ENCODE assay signal across 10 mouse cellular contexts in genomic region chr6:127362966-127363752, GRCm38 (mm10).
DNase-seq lines count a peak whose midpoint lies in the region; ATAC-seq lines count a peak whose summit lies in the region.
"Had no signal": no experiment of that assay in that cellular context is flagged by ENCODE, and none has a peak within 500 bp of the region (broad histone marks: within the 10 kb centered on the region; RNA-seq: fewer than 3 reads in every experiment).

No protein-coding gene starts in this region.

- WGBS in heart, embryonic 14.5 days: 19% methylated on average over 8 of the region's 8 CpGs
- WGBS in hindbrain, embryonic 12.5 days: 8% methylated on average over 8 of the region's 8 CpGs
- 13% methylated on average over 8 of the region's 8 CpGs for WGBS in neural tube, embryonic 11.5 days
- WGBS in intestine, embryonic 15.5 days: 32% methylated on average over 8 of the region's 8 CpGs

- no peak overlapping the region for H3K4me2 ChIP-seq in heart, embryonic 14.5 days (ENCODE audit: low read length)
- H3K4me2 ChIP-seq in hindbrain, embryonic 12.5 days (replicated peaks): no peak overlapping the region
- H3K4me2 ChIP-seq in neural tube, embryonic 11.5 days (ENCODE audit: low read depth): no peak overlapping the region
- H3K4me2 ChIP-seq in intestine, embryonic 15.5 days (replicated peaks): no peak overlapping the region

- no peaks in the 10 kb centered on the region for H3K9me3 ChIP-seq in heart, embryonic 14.5 days (ENCODE audit: control insufficient read depth, low read length)
- no peaks in the 10 kb centered on the region for H3K9me3 ChIP-seq in hindbrain, embryonic 12.5 days (replicated peaks)
- H3K9me3 ChIP-seq in neural tube, embryonic 11.5 days (ENCODE audit: control insufficient read depth, low read length): no peaks in the 10 kb centered on the region
- no peaks in the 10 kb centered on the region for H3K9me3 ChIP-seq in intestine, embryonic 15.5 days

- H3K4me3 ChIP-seq in heart, embryonic 14.5 days (ENCODE audit: control insufficient read depth in 1 of 2, insufficient read depth in 1 of 2, low read depth in 1 of 2, low read length in 2 of 2): no peak overlapping the region
- no peak overlapping the region for H3K4me3 ChIP-seq in hindbrain, embryonic 12.5 days
- H3K4me3 ChIP-seq in neural tube, embryonic 11.5 days (ENCODE audit: low read depth, low read length): no peak overlapping the region
- H3K4me3 ChIP-seq in intestine, embryonic 15.5 days (replicated peaks): no peak overlapping the region

- H3K4me1 ChIP-seq in heart, embryonic 14.5 days (ENCODE audit: control insufficient read depth in 2 of 2, insufficient read depth in 2 of 2, low read length in 2 of 2): peaks cover 13 to 19% of the 10 kb centered on the region in 2 experiments
- H3K4me1 ChIP-seq in hindbrain, embryonic 12.5 days: peaks cover 29% of the 10 kb centered on the region
- peaks cover 8% of the 10 kb centered on the region; the same call in 1 of the 2 replicates for H3K4me1 ChIP-seq in neural tube, embryonic 11.5 days (ENCODE audit: control insufficient read depth, insufficient read depth, low read length)
- H3K4me1 ChIP-seq in intestine, embryonic 15.5 days (replicated peaks): peaks cover 10% of the 10 kb centered on the region

- H3K36me3 ChIP-seq in heart, embryonic 14.5 days (ENCODE audit: control insufficient read depth, insufficient read depth, low read length): no peaks in the 10 kb centered on the region
- no peaks in the 10 kb centered on the region for H3K36me3 ChIP-seq in hindbrain, embryonic 12.5 days
- H3K36me3 ChIP-seq in neural tube, embryonic 11.5 days (ENCODE audit: control insufficient read depth, insufficient read depth, low read length): no peaks in the 10 kb centered on the region
- H3K36me3 ChIP-seq in intestine, embryonic 15.5 days: no peaks in the 10 kb centered on the region

- H3K27ac ChIP-seq in heart, embryonic 14.5 days (replicated peaks in 1 of 2; ENCODE audit: control insufficient read depth in 1 of 2, insufficient read depth in 1 of 2, low read depth in 2 of 2, low read length in 2 of 2): no peak overlapping the region
- no peak overlapping the region for H3K27ac ChIP-seq in hindbrain, embryonic 12.5 days
- no peak overlapping the region for H3K27ac ChIP-seq in neural tube, embryonic 11.5 days (ENCODE audit: low read depth, low read length)
- no peak overlapping the region for H3K27ac ChIP-seq in intestine, embryonic 15.5 days

- no peak for DNase-seq in heart, adult 8-10 months (ENCODE audit: low spot score)
- peak; percentile 70 for DNase-seq in embryo, embryonic 11 days
- DNase-seq in neural tube, embryonic 11.5 days (ENCODE audit: low spot score): peak; percentile 45
- DNase-seq in urinary bladder, adult 18-20 months (ENCODE audit: low spot score in 2 of 2): no peak
- DNase-seq: kidney, adult 11 months; right cerebral cortex, adult 18-20 months had no signal

- H3K27me3 ChIP-seq in heart, embryonic 14.5 days (ENCODE audit: control insufficient read depth, insufficient read depth, low read length): no peaks in the 10 kb centered on the region
- H3K27me3 ChIP-seq in hindbrain, embryonic 12.5 days: peaks cover 35% of the 10 kb centered on the region
- H3K27me3 ChIP-seq in neural tube, embryonic 11.5 days (ENCODE audit: control insufficient read depth, insufficient read depth, low read length): no peaks in the 10 kb centered on the region
- no peaks in the 10 kb centered on the region for H3K27me3 ChIP-seq in intestine, embryonic 15.5 days (replicated peaks)

- 0 out of 2 replicates have a peak overlapping the region, but pooled peaks have one; percentile 12 for H3K9ac ChIP-seq in heart, embryonic 14.5 days (ENCODE audit: low read length)
- H3K9ac ChIP-seq in hindbrain, embryonic 12.5 days: peak overlapping the region; percentile 8; the same call in 1 of the 2 replicates
- H3K9ac ChIP-seq in neural tube, embryonic 11.5 days (ENCODE audit: low read length): 0 out of 2 replicates have a peak overlapping the region, but pooled peaks have one; percentile 24
- no peak overlapping the region for H3K9ac ChIP-seq in intestine, embryonic 15.5 days

- ATAC-seq in heart, embryonic 14.5 days (ENCODE audit: insufficient number of reproducible peaks, insufficient read depth, low FRiP score, low read depth): no peak
- ATAC-seq in hindbrain, embryonic 12.5 days (ENCODE audit: low FRiP score): peak; percentile 88
- peak; percentile 60 for ATAC-seq in neural tube, embryonic 11.5 days (ENCODE audit: insufficient read depth, low FRiP score, low TSS enrichment)
- ATAC-seq in cerebellum, adult (ENCODE audit: insufficient number of reproducible peaks, low FRiP score, low TSS enrichment): no peak
- no peak for ATAC-seq in intestine, embryonic 15.5 days

Comparison
In these comparisons a context has a peak if more than half of its experiments do, and no peak if none do; other contexts are left out.
1. ATAC-seq: peak in hindbrain, embryonic 12.5 days (single experiment) and neural tube, embryonic 11.5 days (single experiment); none in heart, embryonic 14.5 days (single experiment), cerebellum, adult (single experiment) and intestine, embryonic 15.5 days (single experiment).
2. DNase-seq: peak in embryo, embryonic 11 days (single experiment) and neural tube, embryonic 11.5 days (single experiment); none in heart, adult 8-10 months (single experiment) and urinary bladder, adult 18-20 months (0 of 2).